Mouse (Mus musculus) right cerebral cortex, postnatal 25 days (tissue): ENCODE results near the gene Gata1.
"Not testable (repeated sequence)": the region's sequence is repeated elsewhere in the genome, so short reads cannot be mapped to it uniquely, and the experiment has no call there.

ENCODE experiments used
- DNase-seq: peaks from one replicate; pipeline ENCODE4 v3.0.0; 2022

Gene Gata1

GRCm38 (mm10) chrX:7977892-7978291 lies at the start of gene Gata1:
Gene Gata1, minus strand, starts transcription at chrX:7978071.
- no peak for DNase-seq

DNA sequence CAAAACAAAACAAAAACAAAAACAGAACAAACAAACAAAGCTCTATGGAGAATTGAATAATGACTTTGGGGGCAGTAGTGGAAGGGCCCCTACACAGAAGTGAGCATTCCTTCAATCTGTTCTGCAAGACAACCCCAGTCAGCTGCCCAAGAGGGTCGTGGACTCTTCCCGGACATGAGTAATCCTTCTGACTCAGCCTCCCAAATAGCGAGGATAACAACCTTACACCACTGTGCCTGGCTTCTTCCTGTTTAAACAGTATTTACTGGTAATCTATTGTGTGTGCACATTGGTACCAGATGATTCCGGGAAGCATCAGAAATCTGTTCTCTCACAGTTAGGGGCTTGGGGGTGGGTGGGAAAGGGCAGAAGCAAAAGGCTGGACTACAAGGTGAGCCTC lies 48.9 kb upstream of the Gata1 start:
- DNase-seq: no peak

- DNase-seq: no peak
These were observed 46.9 kb upstream of the Gata1 start for GRCm38 (mm10) chrX:8024795-8025194.

GRCm38 (mm10) chrX:8020111-8020778 lies 42.4 kb upstream of the Gata1 start:
- no peak for DNase-seq

DNA sequence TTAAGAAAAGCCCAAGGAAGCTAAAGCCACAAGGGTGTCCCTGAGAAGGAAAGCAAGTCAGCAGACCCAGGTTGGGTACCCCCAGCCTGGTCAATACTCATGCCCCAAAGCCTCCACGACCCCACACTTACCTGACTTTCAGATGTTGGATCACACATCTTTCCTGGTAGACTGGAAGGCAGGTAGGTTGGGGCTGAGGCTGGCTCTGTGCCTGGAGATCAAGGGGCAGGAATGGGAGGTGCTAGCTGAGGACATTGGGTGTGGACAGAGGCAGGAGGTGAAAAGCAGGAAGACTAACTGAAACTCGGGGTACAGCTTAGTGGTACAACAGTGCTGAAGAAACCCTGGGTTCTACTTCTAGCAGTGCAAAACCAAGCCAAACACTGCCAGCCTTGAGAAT lies 40.4 kb upstream of the Gata1 start, which contains the start of gene Glod5:
Gene Glod5 (minus strand): TSS at position 207 of the 400 bp plus-strand sequence.
- no peak for DNase-seq

- peak; percentile 11 for DNase-seq
These were observed 39.3 kb upstream of the Gata1 start for GRCm38 (mm10) chrX:8017142-8017541.

DNA sequence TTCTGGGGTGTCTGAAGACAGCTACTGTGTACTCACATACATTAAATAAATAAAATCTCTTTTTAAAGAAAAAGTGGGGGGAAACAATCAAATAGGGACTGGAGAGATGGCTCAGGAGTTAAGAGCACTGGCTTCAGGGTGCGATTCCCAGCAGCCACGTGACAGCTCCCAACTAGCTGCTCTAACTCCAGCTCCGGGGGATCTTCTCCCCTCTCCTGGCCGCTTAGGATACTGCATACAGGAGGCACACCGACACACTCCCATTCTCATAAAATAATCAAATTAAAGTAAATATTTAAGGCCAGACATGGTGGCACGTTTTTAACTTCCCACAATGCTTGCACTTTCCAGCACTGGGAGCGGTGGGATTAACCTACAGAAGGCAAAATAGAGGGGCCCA lies 37.8 kb upstream of the Gata1 start:
- DNase-seq: not testable (repeated sequence)

GRCm38 (mm10) chrX:8013569-8014314 lies 35.9 kb upstream of the Gata1 start:
- no peak for DNase-seq

DNA sequence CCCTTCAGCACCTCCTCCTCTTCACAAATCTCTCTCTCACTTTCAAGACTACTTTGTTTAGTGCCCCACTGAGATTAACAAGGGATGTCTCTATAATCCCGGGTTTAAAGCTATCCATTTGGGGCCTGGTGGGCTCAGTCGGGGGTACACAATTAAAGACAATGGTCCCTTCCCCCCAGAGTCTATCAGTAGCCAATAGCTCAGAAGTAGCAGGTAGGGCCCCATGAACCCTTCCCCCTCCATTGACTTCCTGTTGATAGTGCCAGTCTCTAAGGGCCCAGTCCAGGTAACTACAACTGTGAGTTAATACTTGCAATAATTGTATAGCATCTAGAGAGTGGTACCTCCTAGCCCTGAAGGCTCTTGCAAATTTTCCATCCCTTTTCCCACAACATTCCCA lies 35.3 kb upstream of the Gata1 start:
- no peak for DNase-seq

GRCm38 (mm10) chrX:8009356-8009755 lies 31.5 kb upstream of the Gata1 start:
- not testable (repeated sequence) for DNase-seq

- no peak for DNase-seq
These were observed 30.7 kb upstream of the Gata1 start for GRCm38 (mm10) chrX:8008543-8008942.

GRCm38 (mm10) chrX:8002971-8003370 lies 25.1 kb upstream of the Gata1 start:
- no peak for DNase-seq

DNA sequence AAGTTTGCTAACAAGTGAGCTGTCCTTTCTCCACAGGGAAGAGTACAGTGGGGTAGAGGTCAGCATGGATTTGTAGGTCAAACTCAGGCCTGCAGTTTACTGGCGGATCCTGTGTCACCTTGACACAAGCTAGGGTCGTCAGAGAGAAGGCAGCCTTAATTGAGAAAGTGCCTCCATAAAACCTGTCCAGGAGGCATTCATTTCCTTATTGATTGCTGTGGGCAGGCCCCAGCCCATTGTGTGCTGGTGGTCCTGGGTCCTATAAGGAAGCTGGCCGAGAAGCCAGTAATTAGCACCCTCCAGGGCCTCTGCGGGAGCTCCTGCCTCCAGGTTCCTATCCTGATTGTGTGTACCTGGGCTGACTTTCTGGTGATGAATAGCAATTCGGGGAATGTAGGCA lies 24.1 kb upstream of the Gata1 start:
- DNase-seq: no peak

DNA sequence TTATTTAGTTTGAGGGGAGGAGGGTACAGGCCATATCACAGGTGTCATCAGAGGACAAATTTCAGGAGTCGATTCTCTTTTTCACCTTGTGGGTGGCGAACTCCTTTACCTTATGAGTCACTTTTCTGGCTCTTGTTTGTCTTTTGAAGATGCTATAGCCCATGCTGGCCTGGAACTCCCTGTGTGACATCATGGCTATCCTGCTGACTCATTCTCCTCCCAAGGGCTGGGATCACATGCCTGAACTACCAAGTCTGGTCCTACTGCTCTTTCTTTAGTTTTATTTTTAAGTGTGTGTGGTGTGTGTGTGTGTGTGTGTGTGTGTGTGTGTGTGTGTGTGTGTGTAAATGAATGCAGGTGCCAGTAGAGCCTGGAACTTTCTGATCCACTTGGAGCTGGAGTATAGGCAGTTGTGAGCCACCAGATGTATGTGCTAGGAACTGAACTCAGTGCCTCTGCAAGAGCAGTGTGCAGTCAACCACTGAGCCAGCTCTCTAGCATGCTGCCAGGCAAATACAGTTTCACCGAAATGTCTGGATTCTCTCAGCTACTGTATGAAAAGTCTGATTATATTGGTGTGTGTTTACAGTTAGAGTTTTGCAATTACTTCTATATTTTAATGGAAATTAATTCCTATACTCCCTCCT lies 22.8 kb upstream of the Gata1 start:
- DNase-seq: no peak

DNA sequence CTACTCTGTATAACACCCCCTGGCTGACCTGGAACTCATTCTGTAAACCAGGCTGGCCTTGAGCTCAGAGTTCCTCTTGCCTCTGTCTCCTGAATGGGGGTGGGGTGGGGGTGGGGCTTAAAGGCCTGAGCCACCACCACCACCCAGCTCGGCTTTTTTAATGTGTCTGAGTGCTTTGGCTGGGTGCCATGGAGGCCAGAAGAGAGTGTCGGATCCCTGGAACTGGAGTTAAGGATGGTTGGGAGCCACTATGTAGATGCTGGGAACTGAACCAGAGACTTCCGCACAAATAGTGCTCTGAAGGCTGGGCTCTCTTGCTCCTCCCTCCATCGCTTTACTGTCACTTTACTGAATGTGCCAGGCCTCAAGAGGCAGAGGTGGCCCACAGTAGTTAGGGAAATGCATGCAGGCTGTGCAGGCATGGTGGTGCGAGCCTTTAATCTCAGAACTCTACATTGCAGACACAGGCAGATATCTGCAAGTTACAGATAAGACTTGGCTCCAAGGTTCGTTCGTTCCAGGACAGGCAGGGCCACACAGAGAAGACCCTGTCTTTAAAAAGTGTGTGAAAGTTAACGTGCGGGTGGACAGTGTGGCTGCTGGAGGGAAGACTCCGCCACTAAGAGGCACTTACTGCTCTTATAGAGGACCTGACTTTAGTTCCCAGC lies 15.3 kb upstream of the Gata1 start:
- DNase-seq: no peak

GRCm38 (mm10) chrX:7992379-7993067 lies 14.7 kb upstream of the Gata1 start:
- DNase-seq: no peak

DNA sequence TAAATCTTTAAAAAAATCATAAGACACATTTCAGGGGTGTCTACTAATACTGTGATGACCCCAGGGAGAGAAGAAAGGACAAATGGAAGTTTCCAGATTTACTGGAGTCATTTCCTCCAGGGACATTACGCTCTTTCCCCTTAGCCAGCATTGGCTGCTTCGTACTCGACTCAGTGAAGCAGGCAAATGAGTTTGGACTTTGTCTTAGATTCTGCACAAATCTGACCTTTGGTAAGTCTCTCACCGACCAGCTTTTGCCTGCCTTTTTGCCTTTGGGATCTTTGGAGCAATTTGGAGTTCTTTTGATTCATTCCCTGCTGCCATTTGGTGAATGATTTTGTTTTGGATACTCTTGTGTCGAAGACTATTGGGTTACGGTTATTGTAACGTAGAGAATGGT lies 3.5 kb upstream of the Gata1 start:
- no peak for DNase-seq

GRCm38 (mm10) chrX:7971292-7971691 lies 6.6 kb downstream of the Gata1 start:
- no peak for DNase-seq

GRCm38 (mm10) chrX:7968899-7969298 lies 9.0 kb downstream of the Gata1 start:
- DNase-seq: no peak

DNA sequence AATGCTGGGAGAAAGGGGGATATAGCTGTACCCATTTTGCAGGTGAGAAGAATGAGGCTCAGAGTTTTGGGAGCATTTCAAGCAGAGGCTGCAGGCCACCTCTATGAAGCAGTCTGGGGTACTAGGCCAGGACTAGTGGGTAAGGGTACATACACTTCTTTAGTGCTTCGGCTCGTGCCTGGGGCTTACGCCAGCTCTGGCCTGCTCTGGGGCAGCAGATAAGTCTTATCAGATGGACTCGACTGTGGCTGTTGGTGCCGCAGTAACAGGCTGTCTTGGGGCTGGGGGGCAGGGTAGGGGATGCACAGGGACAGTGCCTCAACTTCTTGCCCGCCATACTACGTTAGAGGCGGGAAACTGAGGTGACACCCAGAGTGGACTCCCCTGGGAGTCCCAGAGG lies 9.6 kb downstream of the Gata1 start:
- no peak for DNase-seq

GRCm38 (mm10) chrX:7967596-7968201 lies 10.2 kb downstream of the Gata1 start:
- no peak for DNase-seq

- no peak for DNase-seq
These were observed 11.7 kb downstream of the Gata1 start for GRCm38 (mm10) chrX:7966161-7966560.
